Mouse (Mus musculus) erythroblast, adult 5-6 weeks (primary cell): Measurements from ENCODE around the gene Car5b. TPM values are rescaled to one million over a fixed set of nuclear protein-coding genes. Genes with fewer than 3 reads are reported as not detected.
A peak's percentile ranks its signal among the peaks of the same experiment; 100 is the strongest.

Experiments used
- ATAC-seq: replicated peaks from 2 replicates; pipeline ENCODE4 v1.8.0; 2016; ENCODE audit warnings: moderate number of reproducible peaks, mild to moderate bottlenecking, moderate TSS enrichment, inconsistent platforms; ENCODE audit not compliant: poor library complexity, low FRiP score, severe bottlenecking
- total RNA-seq, 2 experiments: library from RNA; stranded (forward) in 1 of 2; stranded (reverse) in 1 of 2; fragments of 150-400 nt in 1 of 2; fragments of 200-764, 138-1000 nt in 1 of 2; gene quantifications; 2 replicates each; pipeline versions ENCODE4 v1.2.3 to v1.2.4; 2015 to 2017; ENCODE audit warnings: low replicate concordance in 2 of 2

The Car5b gene
- total RNA-seq (2015; ENCODE audit: low replicate concordance), result not detected in 2 replicates
- total RNA-seq (2017; ENCODE audit: low replicate concordance), result 0.14 TPM in 1 of 2 replicates, not detected in the other

- peak; percentile 100 for ATAC-seq
Observed at GRCm38 (mm10) chrX:164027607-164028289, at the start of gene Car5b. TSS of gene Car5b (minus strand) at chrX:164027997.

GRCm38 (mm10) chrX:164076040-164076775 lies 48.4 kb upstream of the Car5b start, which contains the start of gene Siah1b:
TSS of gene Siah1b (minus strand) at chrX:164076493.
- peak; percentile 97 for ATAC-seq

DNA sequence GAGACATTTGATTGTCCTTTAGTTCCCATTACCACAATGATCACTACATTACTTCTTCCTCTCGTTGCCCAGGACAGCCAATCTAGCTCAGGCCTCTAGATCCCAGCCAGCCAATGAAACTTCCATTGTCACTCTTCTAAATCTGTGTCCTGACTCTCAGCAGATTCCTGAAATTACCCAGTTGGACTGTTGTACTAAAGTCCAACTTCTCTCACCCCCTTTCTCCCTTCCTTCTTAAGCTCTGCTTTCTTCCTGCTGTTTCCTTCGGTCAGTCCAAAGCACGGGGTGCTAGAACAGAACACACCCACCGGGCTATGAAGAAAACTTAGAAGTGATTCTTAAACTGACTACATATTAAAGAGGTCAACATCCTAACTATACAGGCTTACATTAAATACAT lies 41.2 kb upstream of the Car5b start:
- no peak for ATAC-seq

DNA sequence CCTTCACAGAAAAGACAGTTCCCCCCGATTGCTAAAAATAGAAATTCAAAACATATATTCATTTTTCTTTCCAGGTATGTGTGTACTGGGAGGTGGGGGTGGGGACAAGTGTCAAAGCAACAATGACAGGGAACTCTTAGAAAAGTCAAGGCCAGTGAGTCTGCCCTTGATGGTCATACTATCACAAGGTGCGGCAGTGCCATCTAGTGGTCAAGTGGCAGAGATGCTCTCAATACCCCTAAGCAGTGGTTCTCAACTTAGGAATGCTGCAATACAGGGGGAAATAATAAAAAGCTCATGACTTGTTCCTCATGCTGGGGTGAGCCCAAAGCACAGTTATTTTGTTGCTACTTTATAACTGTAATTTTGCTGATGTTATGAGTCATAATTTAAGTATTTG lies 38.4 kb upstream of the Car5b start:
- peak; percentile 98 for ATAC-seq

GRCm38 (mm10) chrX:164059070-164059469 lies 31.3 kb upstream of the Car5b start:
- ATAC-seq, result no peak

DNA sequence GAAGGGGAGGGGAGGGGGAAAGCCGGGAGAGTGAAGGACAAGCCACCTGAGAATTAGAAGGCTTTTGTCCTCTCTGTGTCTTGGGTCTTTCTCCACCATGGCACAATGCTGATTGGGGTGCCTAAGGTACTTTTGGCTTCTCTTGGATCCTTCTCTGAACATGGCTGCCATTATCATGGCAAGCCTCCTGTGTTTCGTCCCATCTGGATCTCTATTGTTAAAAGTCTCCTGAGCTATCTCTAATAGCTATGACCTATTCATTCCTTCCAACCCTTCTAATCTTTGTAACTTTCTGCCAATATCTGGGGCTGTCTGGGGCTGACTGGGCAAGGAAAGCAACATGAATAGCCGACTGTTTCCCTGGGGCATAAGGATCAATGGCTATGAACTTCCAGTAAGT lies 30.7 kb upstream of the Car5b start:
- no peak for ATAC-seq

GRCm38 (mm10) chrX:164055726-164056125 lies 27.9 kb upstream of the Car5b start:
- no peak for ATAC-seq

DNA sequence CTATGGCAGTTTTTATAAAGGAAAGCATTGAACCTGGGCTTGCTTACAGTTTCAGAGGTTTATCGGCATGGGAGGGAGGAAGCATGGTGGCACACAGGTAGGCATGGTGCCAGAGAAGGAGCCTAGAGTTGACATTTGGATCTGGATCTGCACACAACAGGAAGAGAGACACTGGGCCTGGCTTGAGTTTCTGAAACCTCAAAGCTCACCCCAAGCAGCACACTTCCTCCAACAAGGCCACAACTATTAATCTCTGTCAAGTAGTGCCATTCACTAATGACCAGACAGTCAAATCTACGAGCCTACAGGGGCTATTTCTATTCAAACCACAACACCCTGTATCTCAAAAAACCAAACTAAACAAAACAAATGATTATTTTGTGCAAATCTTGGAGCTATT lies 18.9 kb upstream of the Car5b start:
- no peak for ATAC-seq

- ATAC-seq, result no peak
Observed at GRCm38 (mm10) chrX:164042069-164042468, 14.3 kb upstream of the Car5b start.

- ATAC-seq, result no peak
Observed at GRCm38 (mm10) chrX:164038882-164039281, 11.1 kb upstream of the Car5b start.

DNA sequence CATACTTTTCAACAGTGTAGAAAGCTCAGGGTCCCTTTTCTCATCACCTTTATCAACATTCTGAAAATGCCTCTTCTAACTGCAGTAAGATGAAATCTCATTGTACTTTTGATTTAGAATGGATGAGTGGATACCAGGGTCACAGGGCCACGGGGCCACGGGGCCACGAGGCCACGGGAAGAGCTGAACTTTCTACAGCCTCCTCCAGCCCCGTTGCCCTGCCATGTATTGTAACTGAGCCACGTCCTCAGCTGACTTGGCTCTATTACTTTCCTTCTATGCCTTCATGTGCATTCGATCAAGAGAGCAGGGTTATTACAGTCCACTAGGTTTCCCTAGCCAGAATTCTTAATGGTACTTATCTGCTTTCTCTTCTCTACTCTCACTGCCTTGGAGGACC lies 8.1 kb upstream of the Car5b start:
- no peak for ATAC-seq

- no peak for ATAC-seq
Observed at GRCm38 (mm10) chrX:164035401-164035800, 7.6 kb upstream of the Car5b start.

GRCm38 (mm10) chrX:164032526-164032925 lies 4.7 kb upstream of the Car5b start:
- ATAC-seq, result no peak

DNA sequence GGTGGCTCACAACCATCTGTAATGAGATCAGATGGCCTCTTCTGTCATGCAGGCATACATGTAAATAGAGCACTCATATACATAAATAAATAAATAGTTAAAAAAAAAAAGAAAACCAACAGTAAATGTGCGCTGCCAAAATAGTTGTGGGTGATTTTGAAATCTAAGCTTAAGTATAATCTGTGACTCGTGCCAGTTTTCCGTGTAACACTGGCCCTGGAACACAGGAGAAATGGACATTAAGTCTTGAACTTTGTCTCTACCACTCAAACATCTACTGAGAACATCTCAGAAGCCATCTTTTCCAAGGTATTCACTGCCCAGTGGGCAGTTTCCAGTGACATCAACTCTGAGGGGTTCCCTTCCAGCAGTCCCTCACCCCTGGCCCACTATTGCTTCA lies 12.2 kb downstream of the Car5b start:
- no peak for ATAC-seq

GRCm38 (mm10) chrX:164014956-164015355 lies 12.8 kb downstream of the Car5b start:
- no peak for ATAC-seq

DNA sequence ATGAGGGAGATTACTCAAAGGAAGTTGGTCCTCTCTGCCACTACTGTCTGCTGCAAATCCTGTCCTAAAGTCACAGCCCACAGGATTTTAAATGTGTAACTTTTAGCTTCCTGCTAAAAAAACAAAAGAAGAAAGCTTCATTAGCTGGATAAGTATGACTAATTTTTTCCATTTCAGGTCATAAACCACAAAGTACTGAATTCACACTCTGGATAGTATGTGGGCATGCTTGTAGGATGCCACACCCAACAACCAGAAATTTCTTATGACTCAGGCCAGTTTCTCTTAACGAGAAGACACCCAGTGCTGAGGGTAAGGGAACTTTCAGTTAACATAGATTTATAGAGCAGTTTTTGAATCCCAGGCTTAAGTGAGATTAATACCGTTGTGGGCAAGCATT lies 14.5 kb downstream of the Car5b start:
- no peak for ATAC-seq

- ATAC-seq, result 0 out of 2 replicates have a peak, but pooled peaks have one; percentile 55
Observed at GRCm38 (mm10) chrX:164004809-164005208, 23.0 kb downstream of the Car5b start.

GRCm38 (mm10) chrX:163999848-164000247 lies 27.9 kb downstream of the Car5b start:
- no peak for ATAC-seq

DNA sequence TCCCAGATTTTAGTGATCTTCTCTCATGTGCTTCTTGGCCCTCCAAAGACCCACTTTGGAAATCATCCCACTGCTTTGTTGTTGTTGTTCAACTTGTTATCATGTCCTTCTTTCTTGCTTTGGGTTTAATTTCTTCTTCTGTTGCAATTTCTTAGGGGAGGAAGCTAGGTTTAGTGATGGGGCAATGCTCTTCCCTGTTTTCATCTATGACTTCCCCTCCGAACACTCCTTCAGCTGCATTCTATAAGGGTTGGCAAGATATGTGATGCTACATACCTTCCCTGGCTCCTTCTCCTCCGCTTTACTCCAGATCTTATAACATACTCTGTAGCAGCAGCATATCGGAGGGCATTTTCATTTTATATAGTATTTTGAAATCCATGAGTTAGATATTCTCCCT lies 31.0 kb downstream of the Car5b start:
- ATAC-seq, result no peak

DNA sequence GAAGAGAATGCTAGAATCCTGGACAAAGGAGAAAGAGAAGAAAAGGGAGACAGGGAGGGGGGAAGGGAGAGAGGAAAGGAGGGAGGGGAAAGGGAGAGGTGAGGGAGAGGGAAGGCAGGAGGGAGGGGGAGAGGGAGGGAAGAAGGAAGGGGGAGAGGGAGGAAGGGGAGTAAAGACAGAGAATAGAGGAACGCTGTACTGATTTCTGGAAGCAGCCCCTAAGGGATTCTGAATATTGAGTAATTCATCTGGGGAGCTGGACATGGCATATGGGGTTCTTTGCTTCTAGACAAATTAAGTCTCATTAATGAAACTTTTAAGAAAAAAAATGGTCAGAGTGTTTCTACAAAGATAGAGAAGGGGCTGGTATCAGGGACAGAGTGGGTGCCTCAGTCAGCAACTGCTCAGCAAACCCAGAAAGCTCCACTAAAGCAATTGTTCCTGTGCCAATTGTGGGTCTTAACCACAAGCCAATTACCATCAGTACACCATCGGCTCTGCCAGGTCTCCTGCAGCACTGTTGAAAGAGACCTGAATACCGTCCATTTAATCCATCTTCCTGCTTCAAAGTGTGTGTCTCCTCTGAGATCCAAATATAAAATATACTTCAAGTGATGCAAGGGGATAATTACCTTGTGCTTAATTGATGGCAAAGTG lies 40.0 kb downstream of the Car5b start:
- ATAC-seq, result no peak

DNA sequence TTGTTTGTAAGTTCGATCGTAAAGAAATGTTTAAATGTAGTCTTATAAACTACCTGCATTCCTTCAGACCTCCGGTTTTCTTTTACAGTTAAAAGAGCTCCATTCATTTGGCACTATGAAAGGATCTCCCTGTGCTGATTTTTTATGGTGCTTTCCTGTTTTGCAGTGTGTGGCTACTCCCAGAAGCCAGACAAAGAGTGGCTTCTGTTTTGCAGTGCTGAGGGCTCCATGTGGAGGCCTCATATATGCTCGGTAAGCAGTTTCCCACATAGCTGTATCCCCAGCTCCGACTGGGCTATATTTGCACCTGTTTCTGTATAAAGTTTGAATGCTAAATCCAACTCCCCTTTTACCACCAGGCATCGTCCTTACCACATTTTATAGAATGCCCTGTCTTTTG lies 45.7 kb downstream of the Car5b start:
- ATAC-seq, result no peak
